Mouse (Mus musculus) layer of hippocampus, adult 18-20 months (tissue): ENCODE measurements around the gene Klf9. TPM values are rescaled to one million over a fixed set of nuclear protein-coding genes. Genes with fewer than 3 reads are reported as not detected.

Experiments
- DNase-seq, 2 experiments: peaks; one replicate each; pipeline ENCODE4 v3.0.0; 2022; ENCODE audit warnings: low spot score in 2 of 2
- microRNA-seq, 2 experiments: library from miRNA; unstranded; fragments of <30 nt; microRNA quantifications; one replicate each; pipeline ENCODE4 v1.2.0; 2021
- total RNA-seq, 2 experiments: library from RNA; stranded (reverse); gene quantifications; 2 replicates each; pipeline ENCODE4 v1.2.3; 2021

The Klf9 gene
- total RNA-seq, 2 experiments from 2014 or later = 163 to 172 TPM

GRCm38 (mm10) chr19:23214326-23214725, 73.3 kb downstream of the Klf9 start:
- peak; percentile 69 to 89 for DNase-seq

Small RNA genes within 50 kb of the gene (microRNA-seq; reads per million reads assigned to microRNA genes)
- gene Mir1192 = 0 reads per million in 2 experiments

Other genes with a start within 250 kb of the Klf9 start
- gene Smc5, start 132.7 kb downstream of the Klf9 start, total RNA-seq = 10 to 100 TPM; 29.1 to 29.4 TPM